Mouse (Mus musculus): ENCODE measurements at regions not wholly inside any gene's neighbourhood (a gene's known extent, or its start where the extent isn't known, plus 50 kb on each side); places are given as distances from the start of the nearest gene placed in this dataset.
A peak's percentile ranks its signal among the peaks of the same experiment; 100 is the strongest.

DNA sequence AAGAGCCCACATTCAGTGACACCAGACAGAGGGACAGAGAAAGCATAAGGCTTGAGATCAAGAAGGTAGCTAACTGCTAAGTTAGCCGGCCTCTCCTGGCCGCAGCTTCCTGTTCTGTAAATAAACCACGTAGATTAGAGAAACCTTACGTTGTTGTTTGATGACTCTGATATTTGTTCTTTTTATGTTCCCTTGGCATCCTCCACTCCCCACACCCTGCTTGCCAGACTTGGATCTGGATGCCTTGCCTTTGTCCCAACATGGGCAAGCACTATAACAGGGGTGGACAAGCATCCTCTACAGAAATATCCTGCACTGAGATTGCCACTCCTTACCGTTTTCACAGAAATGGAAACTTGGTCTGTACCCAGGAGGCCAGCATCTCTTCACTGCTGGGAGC lies 661.4 kb downstream of the Zfp706 start:
- DNase-seq: no peak

DNA sequence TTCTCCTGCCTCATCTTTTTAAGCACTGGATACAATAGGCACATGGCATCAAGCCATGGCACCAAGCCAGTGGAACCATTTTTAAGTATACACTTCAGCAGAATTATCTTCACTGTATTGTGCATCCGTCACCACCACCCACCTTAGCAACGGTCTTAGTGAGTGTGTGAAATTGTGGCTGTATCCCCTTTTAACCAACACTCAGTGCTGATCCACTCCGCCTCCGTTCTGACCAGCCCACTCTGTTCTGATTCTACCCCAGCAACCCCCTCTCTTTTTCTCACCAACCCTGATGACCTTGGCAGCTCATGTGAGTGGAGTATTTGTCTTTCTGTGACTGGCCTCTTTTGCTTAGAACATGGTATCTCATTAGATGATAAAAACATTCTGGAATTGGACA lies 662.2 kb downstream of the Zfp706 start:
- peak; percentile 66 for DNase-seq

DNA sequence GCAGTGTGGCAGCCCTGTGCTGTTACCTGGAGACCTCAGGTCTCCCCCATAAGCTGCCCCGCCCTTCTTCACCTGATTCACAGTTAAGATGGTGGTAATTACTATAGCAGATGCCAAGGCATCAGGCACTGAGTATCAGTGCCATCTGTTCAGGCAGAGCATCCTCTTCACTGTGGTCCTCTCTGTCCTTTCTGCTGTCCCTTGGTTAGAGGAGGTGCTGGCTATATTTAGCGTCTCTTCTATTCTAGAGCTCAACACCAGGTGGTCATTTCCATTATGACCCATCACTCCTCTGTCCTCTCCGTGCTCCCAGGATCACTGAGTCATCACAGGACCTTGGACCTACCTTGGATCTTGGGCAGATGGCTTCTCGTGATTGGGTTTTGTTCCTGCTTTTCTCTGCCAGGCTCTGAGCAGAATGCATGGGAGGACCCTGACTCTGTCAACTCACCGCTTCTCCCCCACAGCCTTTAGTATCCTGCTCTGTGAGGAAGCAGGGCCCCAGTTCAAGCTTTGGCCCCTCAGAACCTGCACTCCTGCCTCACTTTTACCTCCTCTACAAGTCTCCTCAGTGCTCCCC lies 667.5 kb downstream of the Zfp706 start:
- no peak for DNase-seq

DNA sequence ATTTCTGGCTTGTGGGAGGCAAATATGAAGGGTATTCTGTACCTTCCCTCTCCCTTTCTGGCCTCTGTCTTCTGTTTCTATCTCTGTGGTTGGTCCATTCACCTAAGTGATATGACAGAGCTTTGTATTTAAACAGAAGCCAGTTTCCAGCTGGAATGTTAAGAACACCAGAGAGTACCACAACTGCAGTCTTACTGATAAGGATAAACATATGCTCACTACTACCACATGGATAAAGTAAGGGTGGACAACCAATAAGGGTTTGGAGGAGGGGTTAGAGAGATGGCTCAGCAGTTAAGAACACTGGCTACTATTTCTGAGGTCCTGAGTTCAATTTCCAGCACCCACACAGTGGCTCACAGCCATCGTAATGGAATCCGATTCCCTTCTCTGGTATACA lies 668.8 kb downstream of the Zfp706 start:
- DNase-seq: no peak

DNA sequence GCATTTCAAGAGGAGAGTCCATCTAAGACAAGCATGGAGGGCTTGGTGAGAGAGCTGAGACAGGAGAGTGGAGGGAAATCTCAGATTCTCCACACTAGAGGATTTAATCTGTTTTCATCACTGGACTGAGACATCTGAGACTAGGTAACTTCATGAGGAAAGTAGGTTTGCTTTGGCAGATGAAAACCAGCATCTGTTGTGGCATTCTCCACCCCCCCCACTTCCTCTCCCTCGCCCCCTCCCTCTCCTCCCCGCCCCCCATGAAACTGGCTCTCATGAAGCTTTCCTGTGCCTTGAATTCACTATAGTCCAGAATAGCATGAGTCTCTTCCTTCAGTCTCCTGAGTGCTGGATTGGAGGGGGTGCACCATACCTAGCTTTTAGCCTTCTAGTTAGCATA lies 670.7 kb downstream of the Zfp706 start:
- no peak for DNase-seq

DNA sequence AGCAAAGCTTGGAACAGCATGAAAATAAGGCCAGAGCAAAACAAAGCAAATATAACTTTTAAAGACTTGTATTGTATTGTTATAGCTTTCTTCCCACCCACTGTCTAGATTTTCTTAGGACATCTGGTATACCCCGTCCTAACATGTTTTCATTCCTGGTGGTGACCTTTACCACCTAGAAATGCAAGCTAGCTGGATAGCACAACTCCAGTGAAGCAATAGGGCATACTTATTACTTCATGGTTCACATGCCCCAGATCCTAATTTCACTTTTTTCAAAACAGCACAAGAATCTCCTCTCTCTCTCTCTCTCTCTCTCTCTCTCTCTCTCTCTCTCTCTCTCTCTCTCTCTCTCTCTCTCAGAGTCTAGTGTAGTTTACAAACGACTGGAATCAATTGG lies 672.5 kb downstream of the Zfp706 start:
- no peak for DNase-seq

DNA sequence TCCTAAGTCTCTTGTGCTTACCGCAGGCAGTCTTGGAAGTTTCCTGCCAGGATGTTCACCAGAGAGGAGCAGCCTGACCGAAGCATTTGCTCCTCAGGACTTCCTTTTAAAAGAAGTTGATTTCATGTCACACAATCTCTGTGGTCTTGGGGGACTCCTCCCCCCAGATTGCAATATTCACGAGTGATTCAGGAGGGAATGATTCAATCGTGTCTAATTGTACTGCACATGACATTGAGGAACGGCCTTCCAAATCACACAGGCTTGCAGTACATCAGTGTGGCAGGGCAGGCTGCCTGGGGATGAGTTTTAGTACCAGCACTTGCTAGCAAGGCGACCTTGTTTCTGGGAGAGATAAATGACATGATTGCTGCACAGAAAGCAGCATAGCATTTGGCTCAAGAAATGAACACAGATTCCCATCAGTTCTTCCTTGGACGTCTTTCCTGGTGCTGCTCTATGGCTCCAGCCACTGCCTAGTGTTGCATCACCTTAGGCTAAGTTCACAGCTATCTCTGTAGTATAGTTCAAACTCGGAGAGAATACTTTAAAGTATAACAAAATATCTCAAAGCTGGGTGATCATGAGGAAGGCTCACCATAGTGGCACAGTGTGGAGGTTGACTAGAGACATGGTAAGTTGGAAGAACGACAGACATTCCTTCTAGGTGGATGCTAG lies 673.0 kb downstream of the Zfp706 start:
- DNase-seq: no peak

DNA sequence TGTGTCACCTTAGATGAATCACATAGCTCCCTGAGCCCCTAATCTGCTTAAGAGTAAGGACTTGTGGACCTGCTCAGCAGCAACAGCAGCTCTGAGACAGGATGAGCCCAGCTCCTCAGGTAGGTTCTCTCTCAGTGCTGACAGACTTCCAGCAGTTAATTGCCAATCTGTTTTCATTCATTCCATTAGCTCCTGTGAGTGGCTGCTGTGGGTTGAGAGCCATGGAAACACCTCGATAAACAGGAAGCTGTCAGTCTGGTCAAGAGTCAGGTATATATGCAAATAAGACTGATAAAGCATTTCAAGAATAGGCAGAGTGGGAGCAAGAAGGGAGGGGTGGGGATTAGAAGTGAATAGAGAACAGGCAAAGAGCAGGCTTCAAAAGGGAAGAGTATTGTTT lies 673.7 kb downstream of the Zfp706 start:
- no peak for DNase-seq

DNA sequence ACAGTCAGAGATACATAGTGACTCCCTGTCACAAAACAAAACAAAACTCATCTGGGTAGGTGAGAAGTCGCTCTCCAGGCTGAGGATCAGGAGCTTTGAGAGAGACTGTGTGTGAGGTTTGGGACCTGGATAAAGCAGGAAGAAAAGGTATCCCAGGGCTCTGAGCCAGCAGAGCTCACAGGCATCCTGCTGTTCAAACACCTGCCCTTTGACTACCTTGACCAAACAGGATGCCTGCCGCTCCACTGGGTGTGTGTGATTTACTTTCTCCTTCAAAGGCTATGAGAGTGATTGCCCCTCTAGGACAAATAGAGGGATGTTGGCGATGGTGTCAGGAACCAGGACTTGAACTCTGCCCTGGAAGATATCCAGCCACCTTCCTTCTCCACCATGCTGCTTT lies 674.3 kb downstream of the Zfp706 start:
- no peak for DNase-seq

All from right cerebral cortex, postnatal 14 days (tissue).